Mouse (Mus musculus): ENCODE measurements around the gene Klf4. TPM values are rescaled to one million over a fixed set of nuclear protein-coding genes. Genes with fewer than 3 reads are reported as not detected.

Klf4 gene
- polyA plus RNA-seq, 1 experiment from 2014 or later = 5.1 TPM

DNA sequence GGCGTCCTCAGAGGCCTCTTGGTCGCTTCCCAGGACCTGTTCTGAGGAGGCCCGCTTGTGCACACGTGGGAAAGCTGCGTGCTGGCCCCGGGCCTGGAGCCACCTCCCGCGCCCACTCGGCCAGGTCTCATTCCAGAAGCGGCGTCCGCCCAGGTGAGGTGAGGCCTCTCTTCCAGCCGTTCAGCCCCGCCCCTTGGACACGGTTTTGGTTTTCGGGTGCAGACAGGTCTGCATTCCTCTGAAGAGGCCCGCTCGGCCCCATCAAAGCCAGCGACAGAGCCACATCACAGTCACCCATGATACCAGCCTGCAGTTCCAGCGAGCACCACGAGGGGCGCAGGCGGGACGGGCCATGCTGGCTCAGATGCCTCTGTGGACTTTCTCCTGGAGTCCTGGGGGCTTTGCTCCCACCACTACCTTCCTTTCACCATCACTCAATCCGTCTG lies 51.9 kb downstream of the Klf4 start:
- H3K9me3 ChIP-seq (replicated peaks) = no peaks in the 10 kb centered on the region
- 0 out of 2 replicates have a peak, but pooled peaks have one; percentile 19 for ATAC-seq (replicated peaks; ENCODE audit: insufficient number of reproducible peaks, insufficient read depth, low FRiP score, low read depth)
- no peaks in the 10 kb centered on the region for H3K36me3 ChIP-seq
- H3K4me1 ChIP-seq (replicated peaks) = peaks cover 23% of the 10 kb centered on the region
- H3K9ac ChIP-seq = 0 out of 2 replicates have a peak overlapping the region, but pooled peaks have one; percentile 21
- H3K27ac ChIP-seq = no peak overlapping the region
- H3K27me3 ChIP-seq = no peaks in the 10 kb centered on the region
- H3K4me3 ChIP-seq = peak overlapping the region; percentile 40
- peak overlapping the region; percentile 68 for H3K4me2 ChIP-seq
- 14% methylated on average over 25 of the region's 25 CpGs for WGBS

DNA sequence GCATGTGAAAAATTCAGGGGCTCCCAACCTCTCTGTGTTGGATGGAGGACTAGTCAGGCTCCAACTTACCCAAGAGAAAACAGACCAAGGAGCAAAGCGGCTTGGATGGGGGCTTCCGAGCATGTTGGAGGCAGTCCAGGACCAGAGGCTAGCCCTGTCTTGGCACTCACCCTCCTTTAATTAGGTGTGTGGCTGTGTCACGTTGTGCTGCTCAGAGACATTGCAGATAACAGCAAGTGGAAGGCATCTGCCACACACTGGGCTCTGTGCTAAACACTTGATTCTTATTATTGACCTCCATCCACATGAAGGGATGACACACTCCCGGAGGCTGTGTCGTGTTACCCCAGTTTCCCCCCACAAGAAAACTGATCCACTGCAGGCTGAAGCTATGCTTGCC lies 53.9 kb downstream of the Klf4 start:
- Histone ChIP-seq H3K27me3 (no peaks in the 10 kb centered on the region), H3K9me3 (replicated peaks) (no peaks in the 10 kb centered on the region), H3K4me1 (replicated peaks) (peaks cover 27% of the 10 kb centered on the region), H3K27ac (no peak overlapping the region), H3K4me2 (no peak overlapping the region), H3K36me3 (no peaks in the 10 kb centered on the region), H3K9ac (no peak overlapping the region), H3K4me3 (no peak overlapping the region)
- no peak for ATAC-seq (replicated peaks; ENCODE audit: insufficient number of reproducible peaks, insufficient read depth, low FRiP score, low read depth)
- 33% methylated on average over 5 of the region's 5 CpGs for WGBS

DNA sequence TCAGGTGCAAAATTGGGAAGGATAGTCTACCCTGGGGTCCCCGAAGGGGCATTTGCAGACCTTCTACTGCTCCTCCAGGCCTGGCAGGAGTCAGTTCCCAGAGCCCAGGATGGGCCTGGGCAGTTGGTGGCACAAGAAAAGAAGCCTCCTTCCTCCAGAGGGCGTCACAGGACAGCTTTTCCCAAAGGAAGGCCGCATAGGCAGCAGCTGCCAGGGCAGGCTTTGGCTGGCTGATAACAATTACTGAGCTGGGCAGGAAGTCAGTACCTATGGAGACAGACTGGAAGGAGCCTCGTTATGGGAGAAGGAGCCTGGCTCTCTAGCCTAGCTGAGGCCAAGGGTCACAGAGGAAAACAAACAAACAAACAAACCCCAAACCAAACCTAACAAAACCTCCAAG lies 54.3 kb downstream of the Klf4 start:
- Histone ChIP-seq H3K27ac (0 out of 2 replicates have a peak overlapping the region, but pooled peaks have one; percentile 20), H3K36me3 (no peaks in the 10 kb centered on the region), H3K4me1 (replicated peaks) (peaks cover 29% of the 10 kb centered on the region), H3K9ac (no peak overlapping the region), H3K4me2 (no peak overlapping the region), H3K9me3 (replicated peaks) (no peaks in the 10 kb centered on the region), H3K27me3 (no peaks in the 10 kb centered on the region), H3K4me3 (no peak overlapping the region)
- peak; percentile 51; the same call in 1 of the 2 replicates for ATAC-seq (replicated peaks; ENCODE audit: insufficient number of reproducible peaks, insufficient read depth, low FRiP score, low read depth)
- 27% methylated on average over 4 of the region's 4 CpGs for WGBS

DNA sequence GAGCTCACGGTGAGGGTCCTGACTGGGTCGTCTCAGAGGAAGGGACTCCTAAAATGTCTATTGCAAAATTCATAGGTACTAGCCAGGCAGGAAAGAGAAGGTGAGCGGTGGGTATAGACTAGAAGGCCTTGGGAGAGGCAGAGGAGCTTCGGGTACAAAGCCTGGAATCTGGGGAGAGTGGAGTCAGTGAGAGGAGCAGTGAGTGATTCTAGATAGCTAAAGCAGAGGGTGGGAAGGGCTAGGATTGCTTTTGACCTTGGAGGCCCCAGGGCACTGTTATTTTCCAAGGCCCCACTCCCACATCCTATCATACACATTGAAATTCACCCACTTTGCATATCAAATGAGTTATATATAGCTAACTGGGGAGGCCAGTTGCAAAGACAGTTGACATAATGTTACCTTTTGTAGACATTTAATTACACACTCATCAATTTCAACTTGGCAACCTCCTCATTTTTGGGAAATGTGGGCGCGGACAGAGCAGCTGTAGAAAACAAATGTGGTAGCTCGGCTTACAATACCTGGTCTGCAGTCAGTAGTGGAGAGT lies 55.0 kb downstream of the Klf4 start:
- H3K9me3 ChIP-seq (replicated peaks) = no peaks in the 10 kb centered on the region
- H3K9ac ChIP-seq = no peak overlapping the region
- no peak overlapping the region for H3K4me3 ChIP-seq
- H3K27me3 ChIP-seq = no peaks in the 10 kb centered on the region
- H3K36me3 ChIP-seq = no peaks in the 10 kb centered on the region
- 0 out of 2 replicates have a peak overlapping the region, but pooled peaks have one; percentile 20 for H3K27ac ChIP-seq
- no peak overlapping the region for H3K4me2 ChIP-seq
- H3K4me1 ChIP-seq (replicated peaks) = peaks cover 30% of the 10 kb centered on the region
- ATAC-seq (replicated peaks; ENCODE audit: insufficient number of reproducible peaks, insufficient read depth, low FRiP score, low read depth) = no peak
- WGBS = 75% methylated on average over 7 of the region's 7 CpGs

Other genes with a start within 250 kb of the Klf4 start
- gene Rad23b, start 182.4 kb downstream of the Klf4 start, polyA plus RNA-seq (2015; fragmentation: Nextera tagmentation; extraction: Ambion mirVana) = 54.1 and 64.6 TPM in 2 replicates

Measured in heart, embryonic 15.5 days (tissue).